Mouse (Mus musculus) layer of hippocampus, adult 2 months (tissue): ENCODE data around the gene Reck. TPM values are rescaled to one million over a fixed set of nuclear protein-coding genes. Genes with fewer than 3 reads are reported as not detected.

Experiments used
- DNase-seq, 2 experiments: peaks; one replicate each; pipeline ENCODE4 v3.0.0; 2022; ENCODE audit warnings: low spot score in 2 of 2
- H3K27ac ChIP-seq: fragments of 200-600 bp; 2 replicates; pipeline ENCODE4 v1.8.1; 2022
- H3K4me3 ChIP-seq: fragments of 200-600 bp; 2 replicates; pipeline ENCODE4 v1.8.1; 2022; ENCODE audit warnings: mild to moderate bottlenecking
- CTCF ChIP-seq: fragments of 200-600 bp; conservative IDR thresholded peaks from 2 replicates; pipeline ENCODE4 v1.8.1; 2022; ENCODE audit warnings: antibody characterized with exemption, mild to moderate bottlenecking, moderate library complexity
- total RNA-seq, 2 experiments: library from RNA; stranded (reverse); gene quantifications; 2 replicates each; pipeline ENCODE4 v1.2.3; 2021

The Reck gene
- total RNA-seq, 2 experiments from 2014 or later = 7.7 TPM

- peak; percentile 96 for TF ChIP-seq CTCF
- Histone ChIP-seq H3K27ac (no peak overlapping the region), H3K4me3 (no peak overlapping the region)
- peak; percentile 75 to 84 for DNase-seq
Measured at GRCm38 (mm10) chr4:43925779-43926178, 50.4 kb downstream of the Reck start.

DNA sequence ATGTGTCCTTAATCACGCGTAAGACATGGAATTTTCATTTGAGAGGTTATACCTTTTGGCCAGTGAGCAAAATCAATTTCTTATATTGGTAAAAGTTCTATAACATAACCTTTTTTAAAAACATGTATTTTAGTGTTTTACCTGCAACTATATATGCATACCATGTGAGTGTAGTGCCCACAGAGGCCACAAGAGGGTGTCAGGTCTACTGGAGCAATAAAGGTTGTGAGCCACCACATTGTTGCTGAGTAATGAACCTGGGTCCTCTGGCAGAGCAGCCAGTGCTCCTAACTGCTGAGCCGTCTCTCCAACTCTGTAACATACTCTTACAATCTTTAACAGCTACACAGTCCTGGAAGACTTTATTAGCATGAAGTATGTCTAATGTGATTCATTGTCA lies 52.5 kb downstream of the Reck start:
- DNase-seq = no peak
- Histone ChIP-seq H3K4me3 (no peak overlapping the region), H3K27ac (no peak overlapping the region)
- TF ChIP-seq CTCF = peak; percentile 67

DNA sequence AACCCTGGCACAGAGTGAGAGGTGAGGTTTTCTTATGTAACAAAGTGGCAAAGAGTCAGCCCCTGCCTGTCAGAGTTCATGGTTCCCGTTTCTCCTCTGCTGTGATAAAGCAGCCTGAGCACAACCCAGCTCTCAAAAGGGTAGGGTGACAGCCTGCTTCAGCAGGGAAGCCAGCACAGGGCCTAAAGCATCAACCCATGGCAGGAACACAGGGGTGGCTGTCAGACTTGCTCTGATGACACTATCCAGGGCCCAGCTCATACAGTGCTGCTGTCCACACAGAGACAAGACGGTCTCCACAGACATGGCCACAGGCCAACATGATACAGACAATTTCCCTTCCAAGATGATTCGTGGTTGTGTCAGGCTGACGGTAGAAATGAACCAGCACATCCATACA lies 56.5 kb downstream of the Reck start:
- no peak for DNase-seq
- H3K27ac ChIP-seq = no peak overlapping the region
- H3K4me3 ChIP-seq = no peak overlapping the region
- TF ChIP-seq CTCF = no peak

- DNase-seq = no peak
- H3K27ac ChIP-seq = no peak overlapping the region
- no peak overlapping the region for H3K4me3 ChIP-seq
- TF ChIP-seq CTCF = no peak
Measured at GRCm38 (mm10) chr4:43936186-43936585, 60.9 kb downstream of the Reck start.

- Histone ChIP-seq H3K4me3 (no peak overlapping the region), H3K27ac (no peak overlapping the region)
- DNase-seq = no peak
- TF ChIP-seq CTCF = no peak
Measured at GRCm38 (mm10) chr4:43936749-43937674, 61.7 kb downstream of the Reck start.

DNA sequence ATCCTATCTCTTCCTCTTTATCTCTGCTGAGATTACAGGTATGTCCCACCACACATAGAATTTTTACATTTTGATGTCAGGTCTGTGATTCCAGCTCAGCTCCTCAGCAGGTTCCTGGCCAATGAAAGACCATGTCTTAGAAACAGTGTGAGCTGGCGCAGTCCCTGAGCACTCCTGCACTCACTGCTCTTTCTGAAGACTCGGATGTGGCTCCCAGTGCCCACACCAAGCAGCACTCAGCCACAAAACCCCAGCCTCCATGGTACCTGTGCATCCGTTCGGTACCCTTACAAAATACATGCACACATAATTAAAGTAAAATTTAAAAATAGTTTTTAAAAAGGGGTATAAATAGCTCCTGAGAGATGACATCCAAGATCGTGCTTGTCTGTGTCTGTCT lies 66.0 kb downstream of the Reck start:
- DNase-seq = no peak
- H3K4me3 ChIP-seq = no peak overlapping the region
- H3K27ac ChIP-seq = no peak overlapping the region
- no peak for TF ChIP-seq CTCF

DNA sequence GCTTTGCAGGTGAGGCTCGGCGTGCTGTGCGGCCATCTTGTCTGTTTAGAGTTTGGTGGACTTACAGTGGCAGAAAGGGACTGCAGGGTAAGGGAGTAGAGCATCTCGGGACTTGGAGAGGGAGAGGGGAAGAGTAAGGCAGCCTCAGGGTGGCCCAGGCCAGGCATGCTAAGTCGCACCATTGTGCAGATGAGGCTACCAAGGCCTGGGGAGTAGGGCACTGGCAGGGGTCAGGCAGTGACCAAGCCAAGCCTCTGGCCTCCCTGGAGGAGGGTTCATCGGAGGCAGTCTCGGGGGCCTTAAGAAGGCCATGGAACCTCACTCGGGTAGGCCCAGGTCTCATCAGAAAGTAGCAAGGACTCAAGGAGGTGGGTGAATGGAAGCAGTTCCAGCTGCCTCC lies 67.1 kb downstream of the Reck start:
- no peak overlapping the region for H3K4me3 ChIP-seq
- no peak overlapping the region for H3K27ac ChIP-seq
- DNase-seq = no peak
- no peak for TF ChIP-seq CTCF

DNA sequence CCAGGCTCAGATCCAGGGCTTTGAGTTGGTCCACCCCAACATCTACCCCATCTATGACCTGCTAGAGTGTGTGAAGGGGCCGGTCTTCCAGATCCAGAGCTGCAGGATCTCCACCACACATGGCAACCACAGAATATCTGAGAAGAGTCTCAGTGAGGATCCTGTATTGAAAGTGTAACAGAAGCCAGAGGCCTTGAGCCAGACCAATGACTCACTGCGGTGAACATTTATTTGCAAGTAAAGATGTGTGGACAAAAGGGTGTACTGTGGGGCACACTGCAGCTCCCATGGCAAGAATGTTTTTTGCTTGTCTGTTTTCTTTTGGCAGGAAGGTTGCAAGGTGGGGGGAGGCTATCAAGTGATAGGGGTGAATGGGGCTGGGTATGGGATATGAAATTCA lies 72.2 kb downstream of the Reck start:
- DNase-seq = no peak
- no peak overlapping the region for H3K4me3 ChIP-seq
- TF ChIP-seq CTCF = no peak

GRCm38 (mm10) chr4:43957292-43957845 lies 82.0 kb downstream of the Reck start, which contains the start of gene Glipr2:
TSS of gene Glipr2 (plus strand) at chr4:43957401.
- peak in 1 of 2 experiments; percentile 67 for DNase-seq
- Histone ChIP-seq H3K27ac (no peak within 1 kb of the TSS), H3K4me3 (peak within 1 kb of the TSS; percentile 63)
- peak; percentile 86 for TF ChIP-seq CTCF

More for the DNA sequence above, 72.2 kb downstream of the Reck start:
- H3K27ac ChIP-seq = no peak overlapping the region

GRCm38 (mm10) chr4:43957846-43958461 lies 82.6 kb downstream of the Reck start:
- DNase-seq = peak in 1 of 2 experiments; percentile 11
- H3K27ac ChIP-seq = no peak overlapping the region
- H3K4me3 ChIP-seq = peak overlapping the region; percentile 63
- no peak for TF ChIP-seq CTCF

DNA sequence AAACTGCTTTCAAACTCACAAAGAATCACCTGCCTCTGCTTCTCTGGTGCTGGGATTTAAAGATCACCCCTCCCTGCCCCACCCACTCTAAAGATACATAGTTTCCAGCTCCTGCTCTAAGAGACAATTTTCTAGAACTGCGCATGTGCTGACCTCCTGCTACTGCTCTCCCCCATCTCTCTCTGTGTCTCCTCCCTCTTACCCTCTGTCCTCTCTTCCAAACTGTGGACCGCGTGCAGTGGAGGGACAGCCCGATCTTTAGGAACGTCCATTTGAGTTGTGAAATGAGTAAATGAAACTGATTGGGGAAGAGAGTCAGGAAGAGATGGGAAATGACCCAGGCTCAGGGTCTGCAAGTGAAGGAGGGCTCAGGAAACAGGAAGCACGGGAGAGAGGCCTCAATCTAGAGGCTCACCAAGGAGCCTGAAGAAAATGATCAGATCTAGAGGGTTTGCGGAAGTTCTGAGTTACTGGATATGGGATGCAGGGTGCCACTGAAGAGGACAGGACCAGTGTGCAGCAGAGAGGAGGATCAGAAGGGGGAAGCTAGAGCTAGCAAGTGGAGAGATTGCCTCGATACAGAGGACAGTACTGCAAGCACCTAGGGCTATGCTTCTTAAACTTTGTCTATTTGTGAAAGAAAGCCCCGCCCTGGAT lies 84.3 kb downstream of the Reck start:
- no peak overlapping the region for H3K4me3 ChIP-seq
- no peak overlapping the region for H3K27ac ChIP-seq
- DNase-seq = no peak
- no peak for TF ChIP-seq CTCF

GRCm38 (mm10) chr4:43960207-43960606 lies 84.9 kb downstream of the Reck start:
- Histone ChIP-seq H3K4me3 (no peak overlapping the region), H3K27ac (no peak overlapping the region)
- no peak for TF ChIP-seq CTCF
- DNase-seq = no peak

DNA sequence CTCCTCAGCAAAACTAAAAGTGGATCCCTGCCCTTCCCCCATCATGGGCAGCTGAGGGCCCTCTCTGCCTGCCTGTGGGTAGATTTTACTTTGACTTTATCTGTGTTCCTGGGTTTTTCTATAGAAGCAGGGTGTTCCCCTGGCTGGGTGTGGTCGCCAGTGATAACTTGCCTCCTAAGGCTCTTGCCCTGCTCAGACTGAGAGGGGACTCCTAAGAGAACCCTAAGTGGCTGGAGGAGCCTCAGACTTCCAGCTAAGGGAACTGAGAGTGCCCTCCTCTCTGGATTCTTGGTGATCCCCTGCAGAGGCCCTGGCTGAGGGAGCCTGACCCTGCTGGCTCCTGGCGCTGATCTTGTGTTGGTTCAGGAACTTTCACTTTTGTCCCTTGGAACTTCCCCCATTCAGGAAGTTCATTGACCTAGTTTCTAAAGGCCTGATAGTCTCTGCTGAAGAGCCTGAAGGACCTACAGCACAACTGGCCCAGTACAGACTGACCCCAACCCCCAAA lies 89.0 kb downstream of the Reck start:
- TF ChIP-seq CTCF = no peak
- Histone ChIP-seq H3K4me3 (no peak overlapping the region), H3K27ac (no peak overlapping the region)
- no peak for DNase-seq
